Mouse (Mus musculus): ENCODE results near the gene Donson.

DNA sequence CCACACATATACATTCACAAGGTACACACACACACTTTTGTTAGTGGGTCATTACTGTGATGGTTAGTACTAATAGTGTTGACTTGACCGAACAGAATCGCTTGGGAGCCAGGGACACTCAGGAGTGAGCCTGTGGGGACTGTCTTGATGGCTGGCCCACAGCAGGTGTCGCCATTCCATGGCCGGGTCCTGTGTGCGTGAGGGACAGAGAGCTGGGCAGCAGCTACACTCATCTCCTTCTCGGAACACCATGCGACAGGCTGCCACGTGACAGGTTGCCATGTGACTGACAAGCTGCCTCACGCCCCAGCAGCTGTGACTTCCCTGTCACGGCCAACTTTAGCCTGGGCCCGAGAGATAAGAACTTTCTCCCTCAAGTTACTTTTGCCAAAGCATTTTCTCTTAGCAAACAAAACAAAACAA lies 28.4 kb upstream of the Donson start:
- TF ChIP-seq CTCF (IDR thresholded peaks at IDR 0.05; ENCODE audit: extremely low read depth, insufficient read depth, low read length) (no peak), POLR2A (IDR thresholded peaks at IDR 0.05; ENCODE audit: extremely low read depth, insufficient read depth, low read length) (no peak)
